Mouse (Mus musculus) erythroblast, embryonic 14.5 days (primary cell): ENCODE results near the gene Prop1. TPM values are rescaled to one million over a fixed set of nuclear protein-coding genes. Genes with fewer than 3 reads are reported as not detected.

Source experiments
- H3K27me3 ChIP-seq: 2 replicates; pipeline ENCODE4 v1.6.1; 2012; ENCODE audit warnings: inconsistent platforms; ENCODE audit not compliant: control insufficient read depth
- H3K36me3 ChIP-seq: 2 replicates; pipeline ENCODE4 v1.6.1; 2012; ENCODE audit warnings: mild to moderate bottlenecking, inconsistent platforms; ENCODE audit not compliant: control insufficient read depth
- H3K4me1 ChIP-seq: 2 replicates; pipeline ENCODE4 v1.6.1; 2012; ENCODE audit warnings: inconsistent platforms; ENCODE audit not compliant: control insufficient read depth
- H3K4me3 ChIP-seq: replicated peaks from 2 replicates; pipeline ENCODE3; 2012; ENCODE audit warnings: moderate library complexity, mild to moderate bottlenecking, inconsistent platforms
- H3K9me3 ChIP-seq: 2 replicates; pipeline ENCODE4 v1.6.1; 2012; ENCODE audit warnings: low read length, inconsistent platforms, mixed read lengths; ENCODE audit not compliant: control insufficient read depth
- GATA1 ChIP-seq: IDR thresholded peaks from 2 replicates; pipeline ENCODE4 v1.6.1; 2012; ENCODE audit warnings: low read length, inconsistent platforms, mixed read lengths
- TAL1 ChIP-seq: IDR thresholded peaks from 3 replicates; pipeline ENCODE4 v1.6.1; 2012; ENCODE audit warnings: low read length, inconsistent platforms, mixed read lengths
- polyA plus RNA-seq: library from polyadenylated mRNA; stranded (reverse); fragments of >175 nt; gene quantifications from 2 replicates; pipeline ENCODE4 v1.2.3, GENCODE M21; 2012

Gene Prop1
- not detected in 2 replicates for polyA plus RNA-seq

DNA sequence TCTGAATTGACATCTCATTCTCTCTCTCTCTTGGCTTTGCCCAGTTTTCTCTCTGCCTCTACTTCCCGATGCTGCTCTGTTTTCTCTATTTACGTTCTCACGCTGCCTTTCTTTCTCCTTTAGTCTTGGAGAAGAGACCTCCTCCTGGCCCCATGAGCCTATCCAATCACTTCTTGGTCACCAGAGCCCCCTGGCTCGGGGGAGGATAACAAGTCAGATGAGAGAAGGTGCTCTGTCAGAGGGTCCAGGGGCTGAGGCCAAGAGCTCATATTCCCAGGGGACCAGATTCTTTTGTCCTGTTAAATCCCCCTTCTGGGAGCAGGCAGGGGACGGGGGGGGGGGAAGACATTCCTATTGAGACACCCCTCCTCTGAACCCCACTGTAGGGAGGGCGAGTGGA, at the start of gene Prop1:
Prop1 (minus strand) TSS at position 101 of the 400 bp plus-strand sequence.
- no peak for TF ChIP-seq GATA1
- no peak for TF ChIP-seq TAL1
- Histone ChIP-seq H3K4me3 (no peak within 1 kb of the TSS), H3K27me3 (no peaks in the 10 kb centered on the region), H3K9me3 (peaks cover 12% of the 10 kb centered on the region; the same call in 1 of the 2 replicates), H3K4me1 (no peaks in the 10 kb centered on the region), H3K36me3 (no peaks in the 10 kb centered on the region)

DNA sequence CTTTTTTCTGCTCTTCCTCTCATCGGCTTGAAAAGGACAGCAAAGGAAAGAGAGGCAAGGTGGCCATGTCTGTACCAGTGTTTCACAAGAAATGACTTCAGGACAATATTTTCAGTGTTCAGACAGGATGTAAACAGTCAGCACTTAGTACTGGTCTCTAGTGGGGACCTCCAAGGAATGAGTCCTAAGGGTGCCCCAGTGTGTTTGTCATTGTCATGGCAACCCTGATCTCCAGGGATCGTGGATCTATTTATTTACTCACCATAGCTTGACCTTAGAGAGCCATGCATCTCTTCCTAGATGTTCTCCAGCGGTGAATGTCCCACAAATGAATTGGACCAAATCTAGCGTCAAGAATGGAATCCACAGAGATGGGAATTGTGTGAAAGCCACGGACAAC, 49.7 kb upstream of the Prop1 start, which contains the start of gene Olfr51:
Olfr51 (plus strand) TSS at position 301 of the 400 bp plus-strand sequence.
- Histone ChIP-seq H3K4me3 (no peak within 1 kb of the TSS), H3K27me3 (no peaks in the 10 kb centered on the region), H3K4me1 (no peaks in the 10 kb centered on the region), H3K36me3 (no peaks in the 10 kb centered on the region), H3K9me3 (peaks cover under 1% of the 10 kb centered on the region; the same call in 1 of the 2 replicates)
- TF ChIP-seq GATA1 (no peak), TAL1 (no peak)

- Histone ChIP-seq H3K9me3 (peaks cover 4% of the 10 kb centered on the region; the same call in 1 of the 2 replicates), H3K27me3 (no peaks in the 10 kb centered on the region), H3K4me3 (no peak within 1 kb of the TSS), H3K4me1 (no peaks in the 10 kb centered on the region), H3K36me3 (no peaks in the 10 kb centered on the region)
- TF ChIP-seq GATA1 (no peak), TAL1 (no peak)
Measured at GRCm38 (mm10) chr11:50981667-50982066, 28.1 kb upstream of the Prop1 start, which contains the start of gene Olfr1377. Gene Olfr1377 (plus strand): TSS chr11:50981967.

DNA sequence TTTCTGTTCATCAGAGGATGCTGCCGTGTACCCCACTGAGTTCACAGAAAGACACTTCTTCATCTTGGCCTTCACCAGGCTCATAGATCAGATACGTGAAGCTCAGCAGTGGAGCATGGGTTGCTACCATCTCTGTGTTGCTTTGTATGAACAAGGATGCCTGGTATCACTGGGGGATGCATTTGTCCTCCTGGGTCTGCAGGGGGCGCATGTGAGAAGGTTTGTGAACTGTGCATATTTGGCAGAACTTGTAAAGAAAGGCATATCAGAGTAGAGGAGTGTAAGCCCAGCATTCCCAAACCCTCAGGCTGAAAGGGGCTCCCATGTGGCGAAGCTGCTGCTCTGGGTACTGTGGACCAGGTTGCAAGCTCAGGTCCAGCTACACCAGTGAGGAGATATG, 23.7 kb upstream of the Prop1 start:
- Histone ChIP-seq H3K4me3 (no peak overlapping the region), H3K36me3 (no peaks in the 10 kb centered on the region), H3K4me1 (no peaks in the 10 kb centered on the region), H3K9me3 (peaks cover 5% of the 10 kb centered on the region; the same call in 1 of the 2 replicates), H3K27me3 (no peaks in the 10 kb centered on the region)
- TF ChIP-seq TAL1 (no peak), GATA1 (no peak)

DNA sequence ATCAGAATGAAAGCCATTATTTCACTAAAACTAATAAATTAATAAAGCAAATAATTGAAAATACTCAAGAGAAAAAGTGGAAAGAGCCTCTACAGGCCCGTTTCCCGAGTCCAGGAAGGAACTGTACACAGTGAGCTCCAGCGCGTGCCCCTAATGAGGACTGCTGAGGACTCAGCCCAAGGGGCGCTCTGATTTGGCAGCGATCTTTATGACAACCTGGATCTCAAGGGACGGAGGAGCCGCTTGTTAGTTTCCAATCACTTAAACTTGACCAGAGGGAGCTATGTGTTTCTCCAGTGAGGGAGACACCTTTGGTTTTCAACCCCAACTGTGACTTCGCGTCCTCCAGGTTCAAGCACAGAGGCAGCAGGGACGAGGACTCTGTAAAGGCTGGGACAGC, 12.7 kb upstream of the Prop1 start, which contains the start of gene Olfr1378:
Olfr1378 (plus strand) TSS at position 301 of the 400 bp plus-strand sequence.
- TF ChIP-seq TAL1 (no peak), GATA1 (no peak)
- peaks cover 7% of the 10 kb centered on the region for H3K9me3 ChIP-seq
- no peaks in the 10 kb centered on the region for H3K4me1 ChIP-seq
- no peaks in the 10 kb centered on the region for H3K27me3 ChIP-seq
- H3K36me3 ChIP-seq: no peaks in the 10 kb centered on the region
- H3K4me3 ChIP-seq: no peak within 1 kb of the TSS

DNA sequence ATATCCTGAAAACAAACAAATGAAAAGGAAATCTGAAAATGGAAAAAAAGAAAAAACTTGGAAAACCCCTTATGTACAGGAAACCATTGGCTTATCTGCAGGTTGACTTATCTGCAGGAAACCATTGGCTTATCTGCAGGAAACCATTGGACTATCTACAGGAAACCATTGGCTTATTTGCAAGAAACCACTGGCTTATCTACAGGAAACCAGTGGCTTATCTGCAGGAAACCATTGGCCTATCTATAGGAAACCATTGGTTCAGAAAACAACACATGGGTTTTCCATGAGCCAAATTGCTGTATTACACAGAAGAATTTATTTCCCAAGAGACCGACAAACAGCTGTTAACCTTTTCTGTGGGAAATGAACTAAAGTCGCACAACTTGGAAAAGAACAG, 11.3 kb upstream of the Prop1 start:
- Histone ChIP-seq H3K27me3 (no peaks in the 10 kb centered on the region), H3K4me1 (no peaks in the 10 kb centered on the region), H3K4me3 (no peak overlapping the region), H3K9me3 (peaks cover 7% of the 10 kb centered on the region), H3K36me3 (no peaks in the 10 kb centered on the region)
- no peak for TF ChIP-seq TAL1
- no peak for TF ChIP-seq GATA1

- no peaks in the 10 kb centered on the region for H3K27me3 ChIP-seq
- no peaks in the 10 kb centered on the region for H3K4me1 ChIP-seq
- peaks cover 12% of the 10 kb centered on the region; the same call in 1 of the 2 replicates for H3K9me3 ChIP-seq
- no peak overlapping the region for H3K4me3 ChIP-seq
- no peak for TF ChIP-seq TAL1
- no peak for TF ChIP-seq GATA1
- no peaks in the 10 kb centered on the region for H3K36me3 ChIP-seq
Measured at GRCm38 (mm10) chr11:50952290-50952689, 1.3 kb downstream of the Prop1 start.

GRCm38 (mm10) chr11:50943506-50943905, 10.1 kb downstream of the Prop1 start, which contains the start of gene 4933414I15Rik:
Gene 4933414I15Rik (minus strand): TSS chr11:50943765.
- Histone ChIP-seq H3K36me3 (no peaks in the 10 kb centered on the region), H3K9me3 (peaks cover 17% of the 10 kb centered on the region), H3K4me3 (no peak within 1 kb of the TSS), H3K4me1 (no peaks in the 10 kb centered on the region), H3K27me3 (no peaks in the 10 kb centered on the region)
- no peak for TF ChIP-seq TAL1

DNA sequence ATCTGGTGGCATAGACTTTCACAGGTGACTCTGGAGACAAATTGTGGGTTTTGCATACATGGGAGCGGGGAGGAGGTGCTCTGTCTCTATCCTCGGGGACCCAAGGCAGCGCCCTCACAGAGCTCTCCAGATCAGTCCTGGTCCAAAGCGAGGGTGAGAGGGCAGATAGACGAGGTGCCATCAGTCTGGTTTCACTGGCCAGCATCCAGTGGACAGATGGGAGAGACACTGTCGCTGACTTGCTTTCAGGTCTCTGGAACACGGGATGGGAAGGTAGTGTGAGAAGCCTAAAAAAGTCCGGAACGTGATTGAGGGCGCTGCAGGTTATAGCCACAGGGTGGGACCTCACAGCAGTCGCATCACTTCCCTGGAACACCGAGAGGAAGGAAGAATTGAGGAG, 11.2 kb downstream of the Prop1 start:
- Histone ChIP-seq H3K9me3 (peaks cover 17% of the 10 kb centered on the region), H3K4me1 (no peaks in the 10 kb centered on the region), H3K36me3 (no peaks in the 10 kb centered on the region), H3K4me3 (no peak overlapping the region), H3K27me3 (no peaks in the 10 kb centered on the region)
- no peak for TF ChIP-seq TAL1
- no peak for TF ChIP-seq GATA1
